Mouse (Mus musculus) monocyte, adult 5-6 weeks (primary cell): ENCODE data around the gene Eml4. TPM values are rescaled to one million over a fixed set of nuclear protein-coding genes. Genes with fewer than 3 reads are reported as not detected.

ENCODE experiments used
- ATAC-seq: fragments of 153-309, 156-312 bp; replicated peaks from 2 replicates; pipeline ENCODE4 v1.8.0; 2017; ENCODE audit warnings: mild to moderate bottlenecking; ENCODE audit not compliant: low TSS enrichment, insufficient number of reproducible peaks, severe bottlenecking, poor library complexity, low FRiP score
- total RNA-seq: library from RNA; stranded (forward); fragments of 200-1000, 200-491, 200-594 nt; gene quantifications from 3 replicates; pipeline ENCODE4 v1.2.3, GENCODE M21; 2017

Eml4 gene
- total RNA-seq, result 55.7 to 71.2 TPM (median 60.9 TPM) in 3 replicates

DNA sequence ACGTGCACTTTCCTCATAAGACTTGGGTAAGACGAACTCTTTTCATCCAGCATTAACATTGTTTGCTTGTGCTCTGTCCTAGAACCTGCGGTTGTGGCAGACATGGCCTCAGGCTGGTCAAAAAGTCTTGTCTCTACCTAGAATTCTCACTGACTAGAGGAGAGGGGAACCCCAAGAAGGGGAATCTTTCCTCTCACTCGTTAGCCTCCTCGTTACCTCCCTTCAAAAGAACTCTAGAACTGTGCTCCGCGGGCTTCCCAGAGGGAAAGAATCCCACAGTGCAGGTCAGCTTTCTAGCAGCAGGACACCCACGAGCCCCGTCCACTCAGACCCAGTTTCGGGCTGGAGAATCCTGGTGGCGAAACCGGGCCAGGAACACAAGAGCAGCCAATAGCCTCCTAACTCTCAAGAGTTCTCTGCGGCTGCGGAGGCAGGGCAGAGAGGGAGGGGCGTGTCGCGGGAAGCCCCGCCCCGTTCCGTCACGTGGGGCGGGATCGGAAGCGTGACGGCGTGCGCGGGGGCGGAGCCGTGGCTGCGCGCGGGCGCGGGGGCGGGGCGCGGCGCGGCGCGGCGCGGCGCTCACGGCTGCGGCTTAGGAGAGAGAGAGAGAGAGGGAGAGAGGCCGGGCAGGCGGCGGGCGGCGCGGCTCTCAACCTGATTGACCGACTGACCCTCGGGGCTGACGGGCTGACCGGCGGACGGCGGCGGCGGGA is at the start of gene Eml4:
Eml4 (plus strand) TSS at position 553 of the 713 bp plus-strand sequence.
- peak; percentile 89 for ATAC-seq

DNA sequence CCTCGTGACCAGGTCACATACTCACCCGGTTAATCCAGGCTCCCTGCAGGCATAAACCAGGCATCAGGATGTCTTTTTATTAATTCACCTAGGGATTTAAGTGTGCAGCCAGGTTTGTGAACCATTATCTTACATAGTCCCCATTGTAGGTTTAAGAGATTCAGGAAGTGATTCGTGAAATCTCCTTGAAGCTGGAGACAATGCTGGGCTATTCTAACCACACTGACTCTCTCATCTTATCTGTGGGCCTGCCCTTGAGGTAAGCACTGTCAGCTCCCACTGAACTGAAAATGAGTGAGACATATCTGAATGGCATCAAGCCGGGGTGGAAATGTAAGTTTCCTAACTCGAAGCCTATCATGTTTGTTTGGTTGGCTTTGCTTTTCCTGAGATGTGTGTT is 49.3 kb upstream of the Eml4 start:
- no peak for ATAC-seq

DNA sequence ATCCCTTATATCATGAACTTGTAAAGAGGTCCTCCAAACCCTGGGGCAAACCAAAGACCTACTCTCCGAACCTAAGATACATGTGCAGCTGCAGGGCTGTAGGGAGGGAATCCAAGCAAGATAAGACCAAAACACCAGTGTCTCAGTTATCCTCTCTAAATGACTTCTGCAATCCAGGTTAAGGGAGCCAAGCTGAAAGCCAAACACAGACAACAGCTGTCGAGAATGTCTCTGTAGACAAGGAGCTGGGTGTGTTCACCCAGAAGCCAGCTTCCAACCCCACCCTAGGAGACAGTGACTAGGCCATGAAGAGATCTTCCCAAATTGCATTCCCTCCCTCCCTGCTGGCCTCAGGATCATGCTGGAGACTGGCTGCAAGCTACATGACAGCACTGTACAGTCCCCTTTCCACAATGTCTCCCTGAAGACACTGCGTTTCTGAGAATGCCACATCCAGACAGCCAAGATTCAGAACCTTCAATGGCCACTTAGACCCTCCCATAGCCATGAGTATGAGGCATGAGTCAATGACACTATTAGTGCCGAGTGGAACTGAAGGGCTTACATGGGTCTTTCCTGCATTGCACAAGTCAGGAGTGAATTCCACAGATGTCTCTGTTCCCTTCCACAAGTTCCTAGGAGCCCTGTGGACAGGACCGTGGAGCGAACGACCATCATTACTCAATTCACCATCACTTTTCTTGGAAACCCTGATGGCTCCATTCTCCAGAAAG is 46.5 kb upstream of the Eml4 start:
- no peak for ATAC-seq

DNA sequence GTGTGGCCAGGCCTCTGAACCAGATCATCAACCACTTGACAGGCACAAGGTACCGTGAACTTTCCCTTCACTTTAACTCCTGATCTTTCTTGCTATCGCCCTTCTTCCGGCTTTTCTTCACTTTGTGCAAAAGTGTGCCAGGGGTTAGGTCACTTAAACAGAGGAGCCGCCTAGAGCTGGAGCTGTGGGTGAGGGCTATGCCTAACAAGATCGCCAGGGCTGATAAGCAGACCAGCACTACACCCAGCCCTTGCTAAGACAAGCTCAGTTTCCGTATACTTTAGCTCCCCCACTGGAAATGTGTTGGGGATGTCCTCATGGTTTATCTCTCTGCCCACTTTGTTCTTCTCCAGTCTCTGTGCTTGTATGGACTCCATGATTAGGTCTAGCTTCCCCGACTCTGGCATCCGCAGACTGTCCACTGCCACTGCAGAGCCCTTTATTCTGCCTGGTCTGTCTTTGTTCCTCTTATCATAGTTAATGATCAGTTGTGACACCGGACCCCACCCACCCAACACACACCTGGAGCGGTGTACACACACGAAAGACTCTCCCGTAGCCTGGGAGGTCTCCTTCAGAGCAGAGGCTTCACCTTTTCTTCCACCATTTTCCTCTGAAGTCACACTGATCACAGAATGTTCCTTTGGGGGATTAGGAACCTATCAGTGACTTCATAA is 43.6 kb upstream of the Eml4 start:
- no peak for ATAC-seq

DNA sequence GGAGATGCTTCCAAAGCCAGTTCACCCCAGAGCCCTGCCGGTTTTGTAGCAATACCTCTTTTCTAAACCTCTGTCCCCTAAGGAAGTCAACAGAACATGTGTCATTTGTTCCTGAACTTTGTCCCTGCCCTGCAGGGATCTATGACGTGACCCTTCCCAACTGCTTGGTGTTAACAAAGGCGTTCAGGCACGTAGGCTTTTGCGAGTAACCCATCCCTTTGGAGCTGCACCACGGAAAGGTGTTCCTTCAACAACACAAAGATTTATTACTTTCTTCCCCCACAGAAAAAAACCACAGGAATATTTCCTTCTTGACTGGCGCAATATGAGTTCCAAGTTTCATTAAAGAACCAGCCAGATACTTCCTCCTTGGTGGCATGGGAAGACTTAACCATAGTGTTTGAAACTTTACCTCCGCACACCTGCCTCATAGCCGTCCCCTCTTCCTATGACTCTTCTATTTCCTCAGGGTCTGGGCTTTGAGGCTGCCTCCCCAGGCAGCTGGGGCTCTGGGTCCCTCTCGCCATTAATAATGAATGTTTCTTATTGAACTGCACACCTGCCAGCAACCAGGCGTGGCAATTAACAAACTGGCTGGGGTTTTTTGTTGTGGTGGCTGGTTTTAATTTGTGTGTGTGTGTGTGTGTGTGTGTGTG is 43.0 kb upstream of the Eml4 start:
- no peak for ATAC-seq

DNA sequence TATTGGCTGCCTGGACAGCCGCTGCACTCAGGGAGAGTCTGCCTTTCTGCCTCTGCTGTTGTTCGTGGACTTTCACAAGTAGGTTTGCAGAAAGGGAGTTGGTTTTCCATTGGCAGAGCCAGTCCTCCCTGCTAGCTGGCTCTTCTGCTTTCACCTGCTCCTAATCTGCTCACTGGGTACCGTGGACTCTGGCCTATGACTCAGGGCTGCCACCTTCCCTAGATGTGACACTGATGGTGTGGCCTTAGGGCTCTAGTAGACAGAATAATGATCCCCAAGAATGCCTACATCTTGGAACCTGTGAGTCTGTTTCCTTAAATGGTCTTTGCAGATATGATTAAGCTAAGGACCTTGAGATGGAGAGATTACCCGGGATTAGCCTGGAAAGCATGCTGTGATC is 42.3 kb upstream of the Eml4 start:
- no peak for ATAC-seq

DNA sequence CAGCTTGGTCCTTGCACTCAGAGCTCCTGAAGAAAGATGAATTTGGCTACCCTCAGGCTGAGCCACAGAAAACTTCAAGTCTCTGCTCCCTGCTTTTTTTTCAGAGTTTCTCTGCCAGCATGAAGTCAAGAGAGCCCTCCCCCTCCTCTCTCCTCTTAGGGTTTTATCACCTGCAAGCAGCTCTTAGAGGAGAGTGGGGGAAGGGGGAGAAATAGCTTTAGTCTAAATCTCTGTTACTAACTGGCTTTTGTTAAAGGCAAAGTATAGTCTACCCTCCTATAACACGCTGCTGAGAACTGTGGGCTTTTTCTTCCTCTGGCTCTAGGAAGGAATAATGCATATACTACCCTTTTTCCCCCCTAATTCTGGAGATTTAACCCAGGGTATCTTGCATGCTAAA is 41.5 kb upstream of the Eml4 start:
- ATAC-seq, result no peak

DNA sequence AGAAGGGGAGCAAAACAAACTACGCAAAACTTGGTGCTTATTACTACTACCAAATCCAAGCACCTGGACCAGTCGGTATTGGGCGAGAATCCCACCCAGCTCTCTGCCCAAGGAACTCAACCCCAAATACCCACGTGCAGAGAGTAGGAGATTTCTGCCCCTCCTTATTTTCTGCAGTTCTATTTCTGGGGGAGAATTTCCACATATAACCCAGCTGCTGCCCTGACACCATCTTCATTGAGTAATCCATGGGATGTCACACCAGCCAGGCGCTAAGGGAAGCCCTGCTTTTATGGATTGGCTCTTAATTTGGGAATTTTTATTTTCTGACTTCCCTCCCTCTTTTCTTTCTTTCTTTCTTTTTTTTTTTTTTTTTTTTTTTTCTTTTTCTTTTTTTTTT is 38.9 kb upstream of the Eml4 start:
- no peak for ATAC-seq

DNA sequence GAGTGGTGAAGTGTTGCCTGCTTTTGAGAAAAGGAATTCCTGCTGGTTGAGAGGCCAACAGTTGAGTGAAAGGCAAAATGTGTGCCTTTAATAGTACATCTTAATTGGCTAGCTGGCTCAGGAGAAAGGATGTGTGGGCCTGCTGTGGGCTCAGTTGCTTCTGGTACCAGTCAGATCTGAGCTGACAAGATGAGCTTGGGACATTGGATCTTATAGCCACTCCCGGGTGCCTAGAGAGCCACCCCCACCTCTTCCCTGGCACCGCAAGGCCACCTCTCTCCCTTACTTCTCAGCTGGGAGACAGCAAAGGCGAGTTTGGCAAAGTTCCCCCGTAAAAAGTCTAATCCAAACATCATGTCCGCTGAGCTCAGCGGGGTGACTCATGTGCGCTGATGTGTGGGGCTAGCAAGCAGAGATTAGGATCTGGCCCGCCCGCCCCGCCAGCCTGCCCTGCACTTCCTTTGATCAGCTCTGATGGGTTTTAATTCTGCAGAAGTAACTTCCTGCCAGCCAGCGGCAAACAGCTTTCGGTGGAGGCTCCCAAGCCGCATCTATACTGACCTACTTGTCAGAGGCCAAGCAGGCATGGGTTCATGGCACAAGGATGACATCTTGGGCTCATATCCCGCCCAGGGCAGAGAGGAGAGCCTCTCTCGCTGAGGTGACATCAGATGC is 38.4 kb upstream of the Eml4 start:
- ATAC-seq, result peak; percentile 76

DNA sequence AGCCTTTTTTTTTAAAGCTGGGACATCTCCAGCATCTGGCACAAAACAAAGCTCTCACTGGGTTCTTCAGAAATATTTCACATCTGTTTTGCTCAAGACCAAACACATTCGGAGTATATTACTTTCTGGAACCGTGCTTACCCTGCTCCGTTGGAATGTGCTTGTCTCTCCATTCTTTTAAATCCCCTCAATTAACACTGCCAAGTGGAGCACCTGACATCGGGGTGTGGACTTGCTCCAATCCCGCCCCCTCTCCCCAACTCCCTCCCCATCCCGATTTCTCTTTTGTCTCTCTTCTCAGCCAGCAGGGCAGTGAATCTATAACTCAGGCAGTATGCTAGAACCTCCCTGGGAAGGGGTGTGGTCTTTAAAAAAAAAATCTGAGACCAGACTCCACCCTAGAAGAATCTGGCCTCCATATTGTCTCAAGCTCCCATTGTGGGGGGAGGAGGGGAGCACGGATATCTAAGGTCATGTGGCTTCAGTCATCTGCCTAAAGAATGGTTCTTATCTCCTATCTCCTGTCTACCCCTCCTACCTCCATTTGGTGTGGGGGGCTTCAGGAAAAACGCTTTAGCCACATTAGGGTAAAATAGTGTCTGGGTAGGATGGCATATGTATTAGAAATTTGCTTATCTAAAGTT is 37.6 kb upstream of the Eml4 start:
- ATAC-seq, result no peak

DNA sequence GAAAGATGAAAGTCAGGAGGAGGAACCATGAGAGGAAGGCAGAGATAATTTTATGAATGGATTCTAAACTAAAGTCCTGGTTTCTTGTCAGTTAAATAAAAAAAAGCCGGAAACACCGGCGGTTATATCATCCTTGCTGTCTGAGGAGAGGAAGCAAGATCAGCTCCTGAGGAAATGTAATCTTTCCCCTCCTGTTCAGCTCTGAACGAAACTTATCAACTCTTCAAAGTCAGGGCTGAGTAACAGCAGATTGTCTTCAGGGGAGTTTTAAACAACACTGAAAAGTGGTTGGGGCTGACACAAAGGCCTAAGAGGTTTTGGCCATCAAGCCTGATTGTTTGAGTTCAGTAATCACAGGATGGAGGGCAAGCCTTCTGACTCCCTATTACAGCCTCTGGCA is 35.3 kb upstream of the Eml4 start:
- no peak for ATAC-seq

DNA sequence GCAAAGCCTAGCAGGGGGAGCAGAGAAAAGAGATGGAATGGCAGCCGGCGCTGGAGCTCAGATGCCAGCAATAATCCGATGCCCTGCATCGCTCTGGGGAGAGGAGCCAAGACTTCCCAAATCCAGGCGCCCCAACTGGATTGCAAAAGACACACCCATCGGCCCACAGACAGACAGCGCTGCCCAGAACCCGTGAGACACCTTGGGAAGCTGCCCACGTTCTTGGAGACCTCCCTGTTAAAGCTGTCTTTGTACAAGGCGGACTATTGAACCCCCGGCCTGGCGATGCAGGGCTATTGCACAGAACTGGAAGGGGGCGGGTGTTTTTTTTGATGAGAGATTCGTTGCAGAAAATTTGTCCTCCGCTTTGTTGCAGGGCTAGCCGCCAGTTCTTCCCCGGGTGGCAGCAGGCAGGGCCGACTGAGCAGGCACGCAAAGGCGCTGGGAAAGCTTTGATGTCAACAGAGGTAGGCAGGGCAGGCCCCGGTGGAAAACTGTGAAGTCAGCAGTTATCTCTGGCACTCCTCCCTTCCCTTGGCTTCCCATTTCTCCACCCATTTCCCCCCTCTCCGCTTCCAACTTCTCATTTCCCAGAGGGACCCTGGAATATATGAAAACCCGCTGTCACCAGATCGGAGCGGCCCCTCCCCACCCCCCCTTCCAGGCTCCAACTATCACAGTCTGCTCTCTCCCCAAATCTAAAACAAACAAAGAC is 28.0 kb upstream of the Eml4 start:
- no peak for ATAC-seq

DNA sequence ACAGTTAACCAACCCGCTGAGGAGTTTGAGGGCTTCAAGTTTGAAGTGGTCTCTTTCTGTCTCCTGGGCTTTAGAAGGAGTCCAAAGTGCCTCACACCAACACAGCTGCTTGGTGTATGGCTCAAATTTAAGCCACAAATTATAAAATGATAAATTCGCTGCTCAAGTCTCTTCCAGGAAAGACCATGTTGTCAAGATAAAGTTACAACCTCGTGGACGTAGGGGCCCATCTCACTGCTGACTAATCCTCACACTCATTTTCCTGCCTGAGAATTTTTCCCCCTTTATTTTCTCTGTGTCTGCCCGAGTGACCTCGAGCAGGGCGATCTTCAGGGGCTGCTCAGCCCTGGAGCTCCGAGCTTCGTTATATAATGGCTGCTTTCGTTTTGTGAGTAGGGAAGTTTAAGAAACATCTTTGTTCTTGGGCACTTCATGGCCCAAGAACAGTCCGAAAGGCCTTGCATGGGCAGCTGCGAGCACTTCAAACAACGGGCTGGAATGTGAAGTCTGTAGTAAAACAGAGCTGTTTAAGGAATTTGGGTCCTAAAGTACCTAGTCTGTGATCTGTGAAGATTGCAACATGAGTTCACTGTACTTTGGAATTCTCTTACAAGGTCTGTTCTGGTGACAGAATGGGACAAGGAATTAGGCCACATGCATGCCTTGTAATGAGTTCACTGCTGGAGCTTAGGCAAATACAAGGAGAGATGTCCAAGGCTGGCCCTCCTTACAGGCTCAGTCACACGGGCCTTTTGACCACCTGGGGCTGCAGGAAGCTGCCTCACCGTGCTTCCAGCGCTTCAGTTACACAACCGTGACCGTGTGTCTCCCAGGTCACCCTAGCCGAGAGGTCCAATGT is 27.1 kb upstream of the Eml4 start:
- no peak for ATAC-seq

DNA sequence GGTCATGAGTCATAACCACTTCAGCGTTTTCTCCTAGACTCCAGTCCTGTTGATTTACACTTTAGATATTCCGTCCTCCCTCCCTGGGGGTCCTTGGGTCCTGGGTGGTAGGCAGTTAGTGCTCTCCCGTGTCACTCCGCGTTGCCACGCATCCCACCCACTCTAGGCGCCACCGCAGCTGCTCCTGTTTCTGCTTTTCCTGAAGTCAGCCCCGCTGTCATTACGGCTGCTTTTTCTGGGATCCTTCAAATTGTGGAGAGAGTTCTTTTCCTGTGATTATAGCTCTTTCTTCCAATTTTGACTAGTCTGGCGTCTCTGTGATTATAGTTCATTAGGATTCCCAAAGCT is 26.5 kb upstream of the Eml4 start:
- no peak for ATAC-seq

DNA sequence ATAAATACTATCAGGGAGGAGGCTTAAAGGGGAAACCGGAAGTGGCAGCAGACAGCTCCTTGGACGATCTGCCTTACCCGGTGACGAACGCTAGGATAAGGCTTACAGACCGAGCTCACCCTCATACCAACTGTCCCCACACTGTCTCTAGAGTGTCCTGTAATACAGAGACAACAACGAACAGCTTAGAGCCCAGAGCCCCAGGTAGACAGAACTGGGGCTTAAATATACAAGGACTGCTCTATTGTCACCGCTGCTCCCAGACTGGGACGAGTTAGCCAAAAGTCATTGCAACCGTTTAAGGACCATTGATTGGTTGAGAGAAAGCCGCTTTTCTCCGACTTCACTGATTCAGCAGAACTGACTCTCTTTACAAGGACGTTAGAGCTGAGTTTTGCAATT is 15.5 kb upstream of the Eml4 start:
- no peak for ATAC-seq

DNA sequence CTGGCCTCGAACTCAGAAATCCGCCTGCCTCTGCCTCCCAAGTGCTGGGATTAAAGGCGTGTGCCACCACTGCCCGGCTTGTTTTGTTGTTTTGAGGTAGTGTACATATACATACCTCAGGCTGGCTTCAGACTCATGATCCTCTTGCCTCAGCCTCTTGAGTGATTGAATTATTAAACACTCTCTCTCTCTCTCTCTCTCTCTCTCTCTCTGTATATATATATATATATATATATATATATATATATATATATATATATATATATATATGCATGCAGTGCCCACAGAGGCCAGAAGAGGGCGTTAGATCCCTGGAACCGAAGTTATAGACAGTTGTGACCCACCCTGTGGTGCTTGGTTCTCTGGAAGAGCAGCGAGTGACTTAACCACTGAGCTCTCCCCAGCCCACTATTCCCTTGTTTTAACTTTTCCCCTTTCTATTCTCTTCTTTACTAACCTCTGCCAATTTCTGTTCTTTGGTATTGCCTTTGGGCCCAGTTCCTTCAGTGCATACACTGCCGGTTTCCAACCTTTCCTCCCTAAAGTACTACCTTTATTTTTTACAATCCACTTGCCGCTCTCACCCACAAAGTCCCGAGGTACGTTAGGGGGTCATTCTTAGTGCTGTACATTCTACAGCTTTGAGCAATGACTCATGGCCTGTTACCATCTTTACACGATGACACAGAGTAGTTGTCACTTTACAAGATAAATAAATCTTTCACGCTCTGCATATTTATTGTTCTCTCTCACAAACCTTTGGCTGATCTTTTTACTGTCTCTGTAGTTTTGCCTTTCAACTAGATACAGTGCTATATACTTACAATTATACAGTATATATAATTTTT is 13.5 kb upstream of the Eml4 start:
- no peak for ATAC-seq
